Mouse (Mus musculus) left cerebral cortex, adult 2 months (tissue): Measurements from ENCODE around the gene Gnai3. TPM values are rescaled to one million over a fixed set of nuclear protein-coding genes. Genes with fewer than 3 reads are reported as not detected.

ENCODE experiments used
- DNase-seq, 2 experiments: peaks; one replicate each; pipeline ENCODE4 v3.0.0; 2021 to 2022; ENCODE audit warnings: low spot score in 2 of 2, mixed read lengths in 1 of 2; ENCODE audit errors: extremely low spot score in 1 of 2
- H3K27ac ChIP-seq: fragments of 200-600 bp; 2 replicates; pipeline ENCODE4 v1.8.1; 2022
- H3K4me3 ChIP-seq: fragments of 200-600 bp; 2 replicates; pipeline ENCODE4 v1.8.1; 2022
- CTCF ChIP-seq: fragments of 200-600 bp; IDR thresholded peaks from 2 replicates; pipeline ENCODE4 v1.8.1; 2022; ENCODE audit warnings: antibody characterized with exemption, mild to moderate bottlenecking, moderate library complexity
- intact Hi-C: fragments of 180-260 bp; cut with DNase I; formaldehyde crosslinking; loops from one replicate; pipeline ENCODE4 v1.15.1; 2025
- total RNA-seq, 2 experiments: library from RNA; stranded (reverse); gene quantifications; 2 replicates each; pipeline ENCODE4 v1.2.3; 2021

Gnai3 gene
- total RNA-seq, 2 experiments from 2014 or later: 26.9 to 28.6 TPM

DNA sequence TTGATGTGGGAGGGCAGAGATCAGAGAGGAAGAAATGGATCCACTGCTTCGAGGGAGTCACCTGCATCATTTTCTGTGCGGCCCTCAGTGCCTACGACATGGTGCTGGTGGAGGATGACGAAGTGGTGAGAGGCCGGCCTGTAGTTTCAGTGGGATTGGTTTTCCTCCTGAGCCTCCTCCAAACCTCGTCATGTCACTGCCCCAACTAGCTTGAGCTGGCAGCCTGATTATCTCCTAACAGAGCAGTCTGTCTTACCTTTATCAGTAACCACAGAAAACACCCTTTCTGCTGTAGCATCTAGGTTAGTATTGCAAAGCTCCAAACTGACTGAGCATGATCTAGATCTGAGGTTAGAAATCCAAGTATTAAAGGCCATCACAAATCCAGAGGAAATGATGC lies 47.6 kb downstream of the Gnai3 start:
- no peak for TF ChIP-seq CTCF
- Histone ChIP-seq H3K4me3 (no peak overlapping the region), H3K27ac (no peak overlapping the region)
- no peak for DNase-seq
- intact Hi-C loops: no loop called here

DNA sequence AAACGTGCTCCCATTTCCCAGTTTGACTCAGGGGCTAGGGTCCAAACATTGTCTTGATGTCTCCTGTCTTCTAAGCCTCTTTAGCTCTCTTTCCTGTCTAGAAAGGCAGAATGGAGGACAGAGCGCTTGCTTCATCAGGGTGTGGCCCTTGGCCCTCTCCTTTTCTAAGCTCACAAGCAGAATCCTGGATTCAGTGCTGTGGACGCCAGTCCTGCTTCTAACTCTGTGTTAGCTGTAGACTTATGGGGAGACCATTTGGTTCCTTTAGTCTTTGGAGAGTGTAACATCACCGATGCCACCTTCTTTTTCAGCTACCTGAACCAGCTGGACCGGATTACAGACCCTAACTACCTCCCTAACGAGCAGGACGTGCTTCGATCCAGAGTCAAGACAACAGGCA lies 48.3 kb downstream of the Gnai3 start:
- Histone ChIP-seq H3K27ac (no peak overlapping the region), H3K4me3 (no peak overlapping the region)
- TF ChIP-seq CTCF: no peak
- intact Hi-C loops: no loop called here
- no peak for DNase-seq

DNA sequence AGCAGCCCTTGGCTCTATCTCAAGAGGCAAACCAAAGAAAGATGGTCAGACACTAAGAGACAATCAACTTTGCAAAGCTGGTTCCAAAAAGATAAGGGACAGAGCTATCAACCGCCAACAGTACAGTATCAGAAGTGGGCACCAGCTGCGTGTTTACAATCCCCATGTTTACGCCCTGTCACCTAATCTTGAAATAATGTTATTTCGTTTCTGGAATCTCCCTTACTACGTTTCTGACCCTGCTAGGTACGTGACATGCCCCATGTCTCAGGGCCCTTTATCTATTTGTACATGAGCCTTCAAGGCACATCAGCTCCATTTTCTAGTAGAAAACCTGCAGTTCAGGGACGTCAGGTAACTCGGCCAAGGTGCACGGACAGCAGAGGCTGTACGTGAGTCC lies 49.2 kb downstream of the Gnai3 start:
- no peak for TF ChIP-seq CTCF
- no peak for DNase-seq

DNA sequence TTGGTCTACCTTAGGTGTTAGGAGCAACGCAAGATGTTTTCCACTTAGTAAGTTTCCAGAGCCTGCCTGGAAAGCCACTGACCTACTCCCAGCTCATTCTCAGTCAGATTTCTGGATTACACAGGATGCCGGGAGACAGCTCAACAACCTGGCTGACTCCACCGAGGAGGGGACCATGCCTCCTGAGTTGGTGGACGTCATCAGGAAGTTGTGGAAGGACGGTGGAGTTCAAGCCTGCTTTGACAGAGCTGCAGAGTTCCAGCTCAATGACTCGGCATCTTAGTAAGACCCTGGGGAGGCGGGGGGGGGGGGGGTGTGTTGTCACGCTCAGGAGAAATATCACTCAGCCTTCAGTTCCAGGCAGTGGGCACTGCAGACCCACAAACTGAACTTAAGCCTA lies 49.7 kb downstream of the Gnai3 start:
- no peak for DNase-seq
- no peak overlapping the region for H3K27ac ChIP-seq
- no peak for TF ChIP-seq CTCF
- intact Hi-C loops: no loop called here
- no peak overlapping the region for H3K4me3 ChIP-seq

More for the DNA sequence above, 49.2 kb downstream of the Gnai3 start:
- no peak overlapping the region for H3K27ac ChIP-seq
- no peak overlapping the region for H3K4me3 ChIP-seq
- intact Hi-C loops: no loop called here

DNA sequence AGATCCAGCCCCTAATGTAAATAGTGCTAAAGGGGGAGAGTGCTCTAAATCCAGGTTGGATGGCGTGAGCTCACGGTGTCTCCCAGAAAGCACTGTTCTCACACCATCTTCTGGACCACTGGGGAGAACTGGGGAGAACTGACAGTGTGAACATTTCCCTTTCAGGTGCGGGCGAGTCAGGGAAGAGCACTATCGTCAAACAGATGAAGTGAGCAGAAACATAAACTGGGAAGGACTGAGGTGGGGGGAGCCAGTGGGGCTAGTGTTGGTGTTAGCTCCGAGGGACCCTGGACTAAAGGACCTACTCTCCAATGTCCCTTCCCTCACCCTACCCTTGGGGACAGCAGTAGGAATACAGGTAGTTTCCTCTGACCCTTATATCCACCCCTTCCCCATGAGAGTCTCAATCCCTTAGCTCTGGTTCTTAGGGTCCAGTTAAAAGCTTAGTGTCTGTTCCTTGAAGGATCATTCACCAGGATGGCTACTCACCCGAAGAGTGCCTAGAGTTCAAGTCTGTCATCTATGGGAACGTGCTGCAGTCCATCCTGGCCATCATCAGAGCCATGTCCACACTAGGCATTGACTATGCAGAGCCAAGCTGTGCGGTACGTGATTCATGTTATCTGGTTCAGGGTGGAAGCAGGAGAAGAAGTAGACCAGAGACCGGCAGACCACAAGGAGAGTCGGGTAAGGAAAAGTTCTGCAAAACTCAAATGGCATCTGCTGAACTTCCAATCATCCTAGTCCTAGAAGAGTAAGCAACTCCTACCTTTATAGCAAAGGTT lies 50.8 kb downstream of the Gnai3 start:
- Histone ChIP-seq H3K27ac (no peak overlapping the region), H3K4me3 (no peak overlapping the region)
- no peak for TF ChIP-seq CTCF
- intact Hi-C loops: no loop called here
- no peak for DNase-seq

DNA sequence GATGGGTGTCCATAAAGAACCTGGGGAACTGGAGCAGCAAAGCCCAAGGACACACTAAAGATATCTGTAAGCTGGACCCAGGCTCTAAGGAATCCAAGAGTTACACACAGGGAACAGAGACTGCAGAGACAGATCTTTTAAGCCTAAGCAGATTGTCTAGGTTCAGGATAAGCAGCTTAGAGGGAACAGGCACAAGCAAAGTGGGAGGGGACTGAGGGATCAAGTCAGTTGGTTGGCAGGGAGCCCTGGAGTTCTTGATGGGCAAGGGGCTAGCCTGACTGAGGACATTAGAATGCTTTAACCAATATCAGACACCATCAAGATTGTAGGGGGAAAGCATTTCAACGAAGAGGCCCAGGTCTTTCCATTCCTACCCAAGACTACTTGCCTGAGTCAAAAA lies 51.8 kb downstream of the Gnai3 start:
- Histone ChIP-seq H3K4me3 (no peak overlapping the region), H3K27ac (no peak overlapping the region)
- intact Hi-C loops: no loop called here
- no peak for DNase-seq
- no peak for TF ChIP-seq CTCF

DNA sequence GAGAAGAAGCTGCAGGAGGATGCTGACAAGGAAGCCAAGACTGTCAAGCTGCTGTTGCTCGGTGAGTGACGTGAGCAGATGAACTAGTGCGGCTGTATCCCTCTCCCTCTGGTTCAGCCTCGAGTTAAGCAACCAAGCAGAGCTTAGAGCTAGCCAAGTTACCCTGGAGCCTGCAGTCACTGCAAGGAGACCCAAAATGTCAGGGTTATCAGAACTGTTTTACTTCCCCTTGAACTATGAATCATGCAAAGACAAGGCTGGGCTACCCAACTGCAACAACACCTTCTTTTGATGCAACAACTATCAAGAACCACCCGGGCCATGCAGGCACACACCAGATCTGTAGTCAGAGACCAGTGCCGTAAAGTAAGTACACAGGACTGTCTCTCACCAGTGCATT lies 52.6 kb downstream of the Gnai3 start:
- Histone ChIP-seq H3K4me3 (no peak overlapping the region), H3K27ac (no peak overlapping the region)
- TF ChIP-seq CTCF: no peak
- intact Hi-C loops: no loop called here
- DNase-seq: no peak

DNA sequence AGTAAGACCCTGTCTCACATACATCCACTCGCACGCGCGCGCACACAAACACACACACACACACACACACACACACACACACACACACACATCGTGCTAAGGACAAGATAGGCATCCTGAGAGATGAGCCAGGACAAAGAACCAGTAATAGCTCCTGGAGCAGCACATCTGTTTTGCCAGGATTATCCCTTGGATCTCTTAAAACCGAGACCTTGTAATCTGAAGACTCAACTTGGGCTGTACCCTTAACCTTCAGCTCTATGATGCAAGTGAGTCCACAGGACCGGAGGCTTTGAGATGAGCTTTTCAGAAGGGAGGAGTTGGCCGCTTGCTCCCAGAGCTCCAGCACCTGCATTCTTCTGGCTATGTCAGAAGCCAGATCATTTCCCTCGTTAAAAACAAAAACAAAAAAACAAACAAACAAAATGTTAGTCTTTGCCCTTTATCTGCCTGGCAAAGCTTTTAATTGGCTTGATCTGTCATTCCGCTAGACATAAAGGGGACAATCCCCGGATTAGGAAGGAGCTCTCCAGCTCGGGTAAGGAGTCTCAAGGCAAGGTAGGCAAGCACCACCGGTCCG lies 53.3 kb downstream of the Gnai3 start, which contains the start of gene Gnat2:
Gene Gnat2, plus strand, starts transcription at position 254 of the 580 bp plus-strand sequence.
- intact Hi-C loops: no loop called here
- Histone ChIP-seq H3K4me3 (no peak within 1 kb of the TSS), H3K27ac (no peak within 1 kb of the TSS)
- no peak for DNase-seq
- TF ChIP-seq CTCF: no peak

DNA sequence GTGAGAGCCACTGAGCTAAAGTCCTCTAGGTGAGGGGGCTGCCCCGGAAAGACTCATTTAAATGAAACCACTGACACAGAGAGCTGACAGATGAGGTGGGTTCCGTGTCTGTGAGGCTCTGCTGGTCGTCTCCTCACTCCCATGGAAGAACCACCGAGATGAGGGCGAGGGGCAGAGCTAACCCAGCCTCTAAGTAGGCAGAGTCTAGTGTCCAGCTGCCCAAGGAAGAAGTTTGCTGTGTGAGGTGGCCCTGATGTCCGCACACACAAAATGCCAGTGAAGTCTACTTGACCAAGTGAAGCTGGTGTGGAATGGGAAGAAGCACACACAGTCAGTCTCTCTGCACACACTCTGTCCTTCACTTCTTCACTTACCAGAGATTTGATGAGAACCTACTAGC lies 53.9 kb downstream of the Gnai3 start:
- no peak overlapping the region for H3K27ac ChIP-seq
- no peak for TF ChIP-seq CTCF
- intact Hi-C loops: no loop called here
- no peak overlapping the region for H3K4me3 ChIP-seq
- DNase-seq: no peak

DNA sequence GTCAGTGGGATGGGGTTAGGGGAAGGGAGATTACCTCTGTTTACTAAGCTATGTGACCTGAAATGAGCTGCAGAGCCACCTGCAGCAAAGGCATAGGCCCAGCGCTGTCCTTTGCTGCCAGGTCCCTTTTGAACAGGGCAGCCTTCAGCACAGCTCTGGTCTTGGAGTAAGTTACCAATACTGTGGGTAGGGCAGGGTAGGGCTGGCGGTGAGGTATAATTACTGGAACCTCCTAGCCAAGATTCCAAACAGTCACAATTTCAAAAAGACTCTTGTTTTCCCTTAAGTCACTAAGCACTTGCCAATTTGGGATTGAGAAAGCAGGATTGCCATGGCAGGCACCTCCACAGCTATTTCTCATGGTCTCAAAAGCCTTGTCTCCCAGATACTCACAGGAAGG lies 55.4 kb downstream of the Gnai3 start:
- no peak for TF ChIP-seq CTCF
- Histone ChIP-seq H3K4me3 (no peak overlapping the region), H3K27ac (no peak overlapping the region)
- no peak for DNase-seq
- intact Hi-C loops: no loop called here

DNA sequence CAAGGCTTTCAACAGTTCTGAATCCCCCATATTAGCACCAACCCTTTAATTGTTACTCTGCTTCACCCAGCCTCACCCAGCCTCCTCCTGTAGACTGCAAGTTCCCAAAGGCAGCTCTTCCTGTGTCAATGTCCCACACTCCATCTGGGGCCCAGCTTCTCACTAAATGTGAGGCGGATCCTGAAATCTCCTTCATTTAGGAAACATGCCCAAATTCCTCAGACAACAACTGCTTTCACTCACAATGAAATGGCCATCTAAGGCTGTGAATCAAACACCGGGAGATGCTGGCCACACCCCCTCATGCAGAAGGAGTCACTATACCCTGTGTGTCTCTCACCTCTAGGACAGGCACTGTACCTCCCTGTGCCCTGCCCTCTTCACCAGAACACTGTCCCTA lies 56.0 kb downstream of the Gnai3 start:
- Histone ChIP-seq H3K27ac (no peak overlapping the region), H3K4me3 (no peak overlapping the region)
- no peak for TF ChIP-seq CTCF
- intact Hi-C loops: loop anchor here (5.0 kb wide), 1 partner anchor 57 kb away; the partner anchor contains the start of gene Gnai3
- DNase-seq: no peak

DNA sequence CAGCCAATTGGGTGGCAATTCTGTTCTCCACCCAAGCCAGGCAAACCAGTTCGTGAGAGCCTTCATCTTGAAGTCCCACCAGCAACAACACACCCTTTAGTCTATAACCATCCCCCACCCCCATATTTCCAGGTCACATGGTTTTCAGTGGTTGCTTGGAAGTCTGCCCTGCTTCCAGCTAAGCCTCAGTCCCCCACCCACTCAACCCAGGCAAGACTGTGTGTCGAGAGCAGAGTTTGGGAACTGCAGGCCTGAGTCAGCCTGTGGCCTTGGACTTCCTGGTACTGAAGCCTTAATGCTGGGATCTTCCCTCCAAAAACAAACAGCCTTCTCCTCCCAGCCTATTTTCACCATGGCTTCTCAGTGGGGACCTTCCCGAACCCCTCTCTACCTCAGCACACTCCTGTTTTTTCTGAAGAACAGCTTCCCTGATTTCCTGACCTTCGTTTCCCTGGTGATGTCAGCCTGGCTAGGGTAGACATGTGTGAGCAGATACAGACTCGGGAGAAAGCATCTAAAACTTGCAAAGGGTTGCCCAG lies 57.0 kb downstream of the Gnai3 start:
- Histone ChIP-seq H3K4me3 (no peak overlapping the region), H3K27ac (no peak overlapping the region)
- TF ChIP-seq CTCF: no peak
- no peak for DNase-seq
- intact Hi-C loops: loop anchor here (5.0 kb wide), 1 partner anchor 58 kb away; the partner anchor contains the start of gene Gnai3
